Mouse (Mus musculus) lung, adult 2 months (tissue): Measurements from ENCODE around the gene Rab38. TPM values are rescaled to one million over a fixed set of nuclear protein-coding genes. Genes with fewer than 3 reads are reported as not detected.
A peak's percentile ranks its signal among the peaks of the same experiment; 100 is the strongest.

Experiments
- DNase-seq: peaks from one replicate; pipeline ENCODE4 v3.0.0; 2022
- H3K4me1 ChIP-seq: fragments of 200-500 bp; 2 replicates; pipeline ENCODE4 v1.6.1; 2011; ENCODE audit warnings: low read length; ENCODE audit not compliant: control insufficient read depth, insufficient read depth
- H3K4me3 ChIP-seq: fragments of 200-500 bp; replicated peaks from 2 replicates; pipeline ENCODE3; 2011; ENCODE audit warnings: low read depth, mild to moderate bottlenecking, control low read depth, low read length; ENCODE audit errors: extremely low read depth
- CTCF ChIP-seq: fragments of 200-500 bp; IDR thresholded peaks from 2 replicates; pipeline ENCODE4 v1.5.1; 2011; ENCODE audit warnings: mild to moderate bottlenecking, low read length, control low read depth; ENCODE audit not compliant: insufficient read depth
- POLR2A ChIP-seq: fragments of 200-500 bp; IDR thresholded peaks from 2 replicates; pipeline ENCODE4 v1.6.1; 2011; ENCODE audit warnings: low read depth, mild to moderate bottlenecking, control low read depth, low read length, borderline replicate concordance; ENCODE audit errors: extremely low read depth
- WGBS: fragments of 180-500 bp; shearing (Covaris S2); methylation state at CpG from one replicate; pipeline ENCODE4 v1.1.7; 2018; 5-methylcytosine and 5-hydroxymethylcytosine counted together
- polyA plus RNA-seq: library from polyadenylated mRNA; depleted of rRNA; stranded (reverse); fragments of >200 nt; gene quantifications from 2 replicates; pipeline ENCODE4 v1.2.3, GENCODE M21; 2012

Rab38 gene
- polyA plus RNA-seq, 1 experiment = 6.4 TPM

- no peak for TF ChIP-seq POLR2A
- Histone ChIP-seq H3K4me3 (no peak overlapping the region), H3K4me1 (no peaks in the 10 kb centered on the region)
- no peak for DNase-seq
Measured at GRCm38 (mm10) chr7:88440301-88440700, 10.2 kb downstream of the Rab38 start.

- Histone ChIP-seq H3K4me3 (no peak overlapping the region), H3K4me1 (no peaks in the 10 kb centered on the region)
- TF ChIP-seq POLR2A (no peak), CTCF (no peak)
- DNase-seq = no peak
Measured at GRCm38 (mm10) chr7:88442649-88443048, 12.6 kb downstream of the Rab38 start.

- Histone ChIP-seq H3K4me1 (no peaks in the 10 kb centered on the region), H3K4me3 (no peak overlapping the region)
- TF ChIP-seq CTCF (no peak), POLR2A (no peak)
- 68% methylated on average over 4 of the region's 4 CpGs for WGBS
- no peak for DNase-seq
Measured at GRCm38 (mm10) chr7:88443435-88443834, 13.4 kb downstream of the Rab38 start.

DNA sequence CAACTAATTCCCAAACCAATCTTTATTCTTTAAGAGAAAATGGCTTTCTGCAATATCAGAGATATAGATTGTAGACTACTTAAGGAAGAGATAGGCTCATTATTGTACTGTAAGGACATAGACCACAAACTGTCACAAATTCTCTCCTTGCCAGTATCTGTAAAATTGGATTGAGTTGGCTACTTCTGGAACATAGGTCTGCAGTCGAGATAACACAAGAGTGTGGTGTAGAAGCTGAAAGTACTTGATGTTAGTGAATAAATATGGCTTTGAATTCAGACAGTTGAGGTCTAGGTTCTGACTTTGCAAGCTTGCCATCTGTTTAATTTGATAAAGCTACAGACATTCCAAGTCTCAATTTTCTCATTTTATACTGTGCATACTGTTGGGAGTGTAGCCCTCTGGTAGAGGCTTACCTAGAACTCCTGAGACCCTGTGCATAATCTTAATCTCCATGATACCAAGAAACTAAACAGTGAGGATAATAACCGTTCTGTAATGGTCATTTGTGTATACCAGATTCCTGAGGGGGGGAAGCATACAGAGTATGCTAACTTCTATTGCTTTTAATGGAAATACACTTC is 15.3 kb downstream of the Rab38 start:
- WGBS = 69% methylated on average over 2 of the region's 2 CpGs
- TF ChIP-seq CTCF (no peak), POLR2A (no peak)
- Histone ChIP-seq H3K4me3 (no peak overlapping the region), H3K4me1 (no peaks in the 10 kb centered on the region)
- no peak for DNase-seq

DNA sequence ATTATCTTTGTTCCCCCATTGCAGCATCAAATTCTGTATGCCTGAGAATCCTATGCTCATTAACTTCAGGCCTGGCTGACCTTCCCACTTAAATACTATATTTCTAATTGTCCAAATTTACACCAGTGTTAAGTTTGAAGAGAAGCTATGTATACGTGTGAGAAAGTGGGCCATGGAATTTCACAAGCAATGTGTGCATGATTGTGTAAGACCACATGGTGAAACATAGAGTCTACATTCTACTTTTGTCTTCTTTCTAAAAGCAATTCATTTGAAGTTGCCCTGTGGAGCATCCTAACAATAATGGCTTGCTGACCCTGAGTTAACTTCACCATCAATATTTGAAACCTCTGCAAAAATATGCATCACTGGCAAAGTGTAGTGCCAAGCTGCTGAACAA is 23.2 kb downstream of the Rab38 start:
- DNase-seq = no peak
- TF ChIP-seq POLR2A (no peak), CTCF (no peak)
- WGBS = 67% methylated on average over 1 of the region's 1 CpGs
- H3K4me3 ChIP-seq = no peak overlapping the region
- no peaks in the 10 kb centered on the region for H3K4me1 ChIP-seq

DNA sequence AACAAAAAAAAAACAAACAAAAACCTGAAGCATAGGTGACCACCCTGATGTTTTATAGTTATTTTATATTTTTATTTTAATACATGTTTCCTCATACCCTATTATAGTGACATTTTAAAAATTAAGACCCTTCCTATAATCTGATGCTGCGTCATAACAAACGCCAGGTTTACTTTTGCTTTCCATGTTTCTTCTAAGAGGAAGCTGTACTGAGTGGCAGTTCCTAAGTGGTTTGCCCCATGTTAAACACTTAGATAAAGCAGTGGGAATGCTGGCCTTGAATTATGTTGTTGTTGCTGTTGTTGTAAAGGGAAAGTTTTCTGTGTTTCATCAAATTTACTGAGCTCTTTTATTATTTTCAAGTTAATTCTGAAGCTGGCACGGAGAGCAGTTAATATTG is 27.8 kb downstream of the Rab38 start:
- H3K4me3 ChIP-seq = no peak overlapping the region
- no peak for TF ChIP-seq CTCF
- TF ChIP-seq POLR2A = no peak
- 68% methylated on average over 3 of the region's 3 CpGs for WGBS

GRCm38 (mm10) chr7:88467754-88468153 is 37.7 kb downstream of the Rab38 start:
- H3K4me1 ChIP-seq = no peaks in the 10 kb centered on the region

More for the DNA sequence above, 27.8 kb downstream of the Rab38 start:
- DNase-seq = no peak
- H3K4me1 ChIP-seq = no peaks in the 10 kb centered on the region

GRCm38 (mm10) chr7:88482110-88482619 is 52.1 kb downstream of the Rab38 start:
- WGBS = 28% methylated on average over 7 of the region's 7 CpGs
- Histone ChIP-seq H3K4me1 (peaks cover 6% of the 10 kb centered on the region), H3K4me3 (peak overlapping the region; percentile 45)
- TF ChIP-seq POLR2A (no peak), CTCF (no peak)
- no peak for DNase-seq

More at GRCm38 (mm10) chr7:88467754-88468153, 37.7 kb downstream of the Rab38 start:
- TF ChIP-seq POLR2A (no peak), CTCF (no peak)
- DNase-seq = no peak
- no peak overlapping the region for H3K4me3 ChIP-seq
- WGBS = 80% methylated on average over 3 of the region's 3 CpGs

GRCm38 (mm10) chr7:88482628-88483027 is 52.6 kb downstream of the Rab38 start:
- H3K4me1 ChIP-seq = peaks cover 6% of the 10 kb centered on the region
- TF ChIP-seq CTCF = no peak
- no peak for TF ChIP-seq POLR2A
- 56% methylated on average over 7 of the region's 7 CpGs for WGBS
- H3K4me3 ChIP-seq = no peak overlapping the region
- no peak for DNase-seq

DNA sequence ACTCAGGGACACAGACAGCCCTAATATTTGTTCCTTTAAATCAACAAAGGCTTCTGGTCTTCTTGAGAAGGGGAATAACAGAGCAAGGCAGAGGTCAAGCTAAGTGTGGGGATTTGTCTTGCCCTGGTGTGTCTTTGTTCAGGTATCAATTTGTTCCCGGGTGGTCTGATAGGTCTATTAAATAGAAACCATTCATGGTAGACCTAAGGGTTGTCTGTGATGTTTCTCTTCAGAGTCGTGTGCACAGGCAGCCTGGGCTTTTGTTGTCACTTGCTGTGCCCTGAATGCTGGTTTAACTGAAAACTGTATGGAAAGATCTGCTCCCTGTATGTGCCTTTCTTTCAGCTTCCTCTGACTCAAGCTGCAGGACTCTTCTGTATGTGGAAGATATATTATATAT is 60.9 kb downstream of the Rab38 start:
- DNase-seq = no peak
- whole genome bisulfite sequencing = 26% methylated on average over 2 of the region's 2 CpGs
- no peaks in the 10 kb centered on the region for H3K4me1 ChIP-seq
- H3K4me3 ChIP-seq = no peak overlapping the region
- TF ChIP-seq CTCF (no peak), POLR2A (no peak)

GRCm38 (mm10) chr7:88502217-88502817 is 72.2 kb downstream of the Rab38 start:
- DNase-seq = no peak
- no peaks in the 10 kb centered on the region for H3K4me1 ChIP-seq
- no peak overlapping the region for H3K4me3 ChIP-seq
- WGBS = 71% methylated on average over 5 of the region's 5 CpGs
- no peak for TF ChIP-seq POLR2A
- no peak for TF ChIP-seq CTCF
